ENCODE assay signal across 8 mouse cellular contexts in genomic region chr7:90444206-90444605, GRCm38 (mm10). TPM values are rescaled to one million over a fixed set of nuclear protein-coding genes. Genes with fewer than 3 reads are reported as not detected.
DNase-seq lines count a peak whose midpoint lies in the region; ATAC-seq and TF ChIP-seq lines count a peak whose summit lies in the region.

No protein-coding gene starts in this region.

- no peaks in the 10 kb centered on the region for H3K9me3 ChIP-seq in E14TG2a.4 (ENCODE audit: low read length)
- no peaks in the 10 kb centered on the region for H3K9me3 ChIP-seq in limb, embryonic 10.5 days (replicated peaks)
- no peaks in the 10 kb centered on the region for H3K9me3 ChIP-seq in neural tube, embryonic 14.5 days (ENCODE audit: control insufficient read depth, low read length)

- DNase-seq in heart, adult 11 months: peak; percentile 84
- DNase-seq in heart, adult 8-10 months (ENCODE audit: low spot score): no peak
- DNase-seq in limb, embryonic 10.5 days (ENCODE audit: low spot score): peak; percentile 35
- DNase-seq in urinary bladder, adult 18-20 months (ENCODE audit: low spot score in 2 of 2): no peak
- no peak for DNase-seq in adrenal gland, adult 18-20 months (ENCODE audit: low spot score in 2 of 2)

- peak overlapping the region; percentile 100 for H3K27ac ChIP-seq in limb, embryonic 10.5 days
- H3K27ac ChIP-seq in neural tube, embryonic 14.5 days (ENCODE audit: low read depth, low read length): no peak overlapping the region; the same call in 1 of the 2 replicates

- TF ChIP-seq CTCF in E14TG2a.4 (conservative IDR thresholded peaks at IDR 0.05; ENCODE audit: low read length): no peak

- under 1% methylated on average over 6 of the region's 6 CpGs for WGBS in limb, embryonic 10.5 days
- WGBS in neural tube, embryonic 14.5 days: under 1% methylated on average over 6 of the region's 6 CpGs

- ATAC-seq in erythroid progenitor cell, adult 5-6 weeks (replicated peaks; ENCODE audit: low FRiP score, poor library complexity, severe bottlenecking): peak; percentile 40; the same call in 1 of the 2 replicates
- ATAC-seq in neural tube, embryonic 14.5 days (ENCODE audit: low read depth): no peak

- peak overlapping the region; percentile 99 for H3K4me2 ChIP-seq in neural tube, embryonic 14.5 days (ENCODE audit: low read depth, low read length)

- no peaks in the 10 kb centered on the region for H3K27me3 ChIP-seq in E14TG2a.4 (ENCODE audit: insufficient read depth, low read length)
- H3K27me3 ChIP-seq in limb, embryonic 10.5 days (ENCODE audit: low read depth, poor library complexity, severe bottlenecking): no peaks in the 10 kb centered on the region
- peaks cover 2% of the 10 kb centered on the region; the same call in 1 of the 2 replicates for H3K27me3 ChIP-seq in neural tube, embryonic 14.5 days (ENCODE audit: control insufficient read depth, insufficient read depth, low read length)

- H3K36me3 ChIP-seq in E14TG2a.4 (ENCODE audit: insufficient read depth, low read length): peaks cover 41% of the 10 kb centered on the region
- peaks cover 30% of the 10 kb centered on the region for H3K36me3 ChIP-seq in limb, embryonic 10.5 days
- H3K36me3 ChIP-seq in neural tube, embryonic 14.5 days (ENCODE audit: control insufficient read depth, insufficient read depth, low read length): peaks cover 3% of the 10 kb centered on the region; the same call in 1 of the 2 replicates

- H3K4me3 ChIP-seq in E14TG2a.4 (replicated peaks; ENCODE audit: low read length): peak overlapping the region; percentile 95
- H3K4me3 ChIP-seq in limb, embryonic 10.5 days: peak overlapping the region; percentile 95
- H3K4me3 ChIP-seq in neural tube, embryonic 14.5 days (ENCODE audit: low read depth, low read length): peak overlapping the region; percentile 99

- H3K4me1 ChIP-seq in E14TG2a.4 (replicated peaks; ENCODE audit: low read depth, low read length): peaks cover 25% of the 10 kb centered on the region
- no peaks in the 10 kb centered on the region for H3K4me1 ChIP-seq in limb, embryonic 10.5 days
- H3K4me1 ChIP-seq in neural tube, embryonic 14.5 days (ENCODE audit: control insufficient read depth, insufficient read depth, low read length): 0 out of 2 replicates have a peak, but pooled peaks cover 8% of the 10 kb centered on the region

- peak overlapping the region; percentile 97 for H3K9ac ChIP-seq in neural tube, embryonic 14.5 days (replicated peaks; ENCODE audit: low read depth, low read length)

RNA-seq across cellular contexts. Expression of gene Crebzf, which starts 1.7 kb away (rescaled TPM):
- total RNA-seq in heart, adult 8-10 months (2022): 10 to 100 TPM; 18.0 to 21.5 (median 20.0) TPM
- total RNA-seq in erythroid progenitor cell, adult 5-6 weeks (2015; ENCODE audit: low replicate concordance): 85.8 and 132 TPM in 2 replicates
- total RNA-seq in erythroid progenitor cell, adult 5-6 weeks (2017; ENCODE audit: low replicate concordance): 76.8 and 101 TPM in 2 replicates
- polyA plus RNA-seq in limb, embryonic 10.5 days (2016; fragmentation: Nextera tagmentation; extraction: Ambion mirVana): 24.8 and 30.9 TPM in 2 replicates
- 49.5 and 54.2 TPM in 2 replicates for polyA plus RNA-seq in neural tube, embryonic 14.5 days (2014; fragmentation: Nextera tagmentation; extraction: Ambion mirVana)
- total RNA-seq in adrenal gland, adult 18-20 months (2021): 10 to 100 TPM; 66.2 to 83.2 TPM

RNA-seq across cellular contexts. Expression of gene Tmem126a, which starts 12.8 kb away (rescaled TPM):
- 100 to 1,000 TPM; 121 to 143 (median 131) TPM for total RNA-seq in heart, adult 8-10 months (2022)
- total RNA-seq in erythroid progenitor cell, adult 5-6 weeks (2015; ENCODE audit: low replicate concordance): 4.0 and 18.9 TPM in 2 replicates
- 3.1 and 3.7 TPM in 2 replicates for total RNA-seq in erythroid progenitor cell, adult 5-6 weeks (2017; ENCODE audit: low replicate concordance)
- polyA plus RNA-seq in limb, embryonic 10.5 days (2016; fragmentation: Nextera tagmentation; extraction: Ambion mirVana): 129 and 140 TPM in 2 replicates
- 139 and 153 TPM in 2 replicates for polyA plus RNA-seq in neural tube, embryonic 14.5 days (2014; fragmentation: Nextera tagmentation; extraction: Ambion mirVana)
- 10 to 100 TPM; 54.5 to 72.1 TPM for total RNA-seq in adrenal gland, adult 18-20 months (2021)

RNA-seq across cellular contexts. Expression of gene Ccdc89, which starts 17.8 kb away (rescaled TPM):
- under 1 TPM; 0.11 to 0.35 (median 0.23) TPM for total RNA-seq in heart, adult 8-10 months (2022)
- total RNA-seq in erythroid progenitor cell, adult 5-6 weeks (2015; ENCODE audit: low replicate concordance): not detected in 2 replicates
- total RNA-seq in erythroid progenitor cell, adult 5-6 weeks (2017; ENCODE audit: low replicate concordance): not detected in 2 replicates
- polyA plus RNA-seq in limb, embryonic 10.5 days (2016; fragmentation: Nextera tagmentation; extraction: Ambion mirVana): 2.2 and 2.4 TPM in 2 replicates
- 1.8 and 2.1 TPM in 2 replicates for polyA plus RNA-seq in neural tube, embryonic 14.5 days (2014; fragmentation: Nextera tagmentation; extraction: Ambion mirVana)
- total RNA-seq in adrenal gland, adult 18-20 months (2021): under 1 TPM; 0.13 to 0.33 TPM

RNA-seq across cellular contexts. Expression of gene Tmem126b, which starts 31.6 kb away (rescaled TPM):
- total RNA-seq in heart, adult 8-10 months (2022): 10 to 100 TPM; 27.2 to 27.8 (median 27.7) TPM
- 1.8 and 9.6 TPM in 2 replicates for total RNA-seq in erythroid progenitor cell, adult 5-6 weeks (2015; ENCODE audit: low replicate concordance)
- total RNA-seq in erythroid progenitor cell, adult 5-6 weeks (2017; ENCODE audit: low replicate concordance): 6.0 and 8.6 TPM in 2 replicates
- 30.5 and 35.9 TPM in 2 replicates for polyA plus RNA-seq in limb, embryonic 10.5 days (2016; fragmentation: Nextera tagmentation; extraction: Ambion mirVana)
- 41.0 and 48.2 TPM in 2 replicates for polyA plus RNA-seq in neural tube, embryonic 14.5 days (2014; fragmentation: Nextera tagmentation; extraction: Ambion mirVana)
- total RNA-seq in adrenal gland, adult 18-20 months (2021): 10 to 100 TPM; 19.3 to 21.7 TPM

RNA-seq across cellular contexts. Expression of gene Dlg2, which starts 32.3 kb away (rescaled TPM):
- 1 to 10 TPM; 2.0 to 2.8 (median 2.3) TPM for total RNA-seq in heart, adult 8-10 months (2022)
- total RNA-seq in erythroid progenitor cell, adult 5-6 weeks (2015; ENCODE audit: low replicate concordance): 5.8 TPM in 1 of 2 replicates, not detected in the other
- total RNA-seq in erythroid progenitor cell, adult 5-6 weeks (2017; ENCODE audit: low replicate concordance): not detected in 2 replicates
- 0.53 and 1.2 TPM in 2 replicates for polyA plus RNA-seq in limb, embryonic 10.5 days (2016; fragmentation: Nextera tagmentation; extraction: Ambion mirVana)
- polyA plus RNA-seq in neural tube, embryonic 14.5 days (2014; fragmentation: Nextera tagmentation; extraction: Ambion mirVana): 29.4 and 48.0 TPM in 2 replicates
- 100 to 1,000 TPM in 1 of 2 experiments, 10 to 100 TPM in 1; 61.2 to 113 TPM for total RNA-seq in adrenal gland, adult 18-20 months (2021)

Comparison
In these comparisons a context has a peak if more than half of its experiments do, and no peak if none do; other contexts are left out.
1. DNase-seq: peak in heart, adult 11 months (single experiment) and limb, embryonic 10.5 days (single experiment); none in heart, adult 8-10 months (single experiment), urinary bladder, adult 18-20 months (0 of 2) and adrenal gland, adult 18-20 months (0 of 2).
2. Peak in every context shown above with its lines, with median percentiles within 50 percentile points of each other: H3K4me3 ChIP-seq.